Comparison of ENCODE assay signal across 8 mouse cellular contexts in genomic region chr13:19622573-19623227, GRCm38 (mm10). TPM values are rescaled to one million over a fixed set of nuclear protein-coding genes. Genes with fewer than 3 reads are reported as not detected.
A peak's percentile ranks its signal among the peaks of the same experiment; 100 is the strongest.
DNase-seq lines count a peak whose midpoint lies in the region; ATAC-seq and TF ChIP-seq lines count a peak whose summit lies in the region.

Gene Sfrp4, plus strand, starts transcription at chr13:19623104.

- peak within 1 kb of the TSS; percentile 47; the same call in 1 of the 2 replicates for H3K9ac ChIP-seq in kidney, embryonic 14.5 days (ENCODE audit: low read depth, low read length)
- H3K9ac ChIP-seq in hindbrain, embryonic 16.5 days (ENCODE audit: low read depth, low read length), result peak within 1 kb of the TSS; percentile 73
- H3K9ac ChIP-seq in liver, embryonic 12.5 days, result peak within 1 kb of the TSS; percentile 59
- peak within 1 kb of the TSS; percentile 54 for H3K9ac ChIP-seq in midbrain, postnatal 0 days (replicated peaks; ENCODE audit: low read length, poor library complexity, severe bottlenecking)

- H3K27ac ChIP-seq in kidney, embryonic 14.5 days (ENCODE audit: low read depth, low read length), result 0 out of 2 replicates have a peak within 1 kb of the TSS, but pooled peaks have one; percentile 6
- no peak within 1 kb of the TSS for H3K27ac ChIP-seq in hindbrain, embryonic 16.5 days (ENCODE audit: low read depth, low read length)
- no peak within 1 kb of the TSS for H3K27ac ChIP-seq in liver, embryonic 12.5 days
- H3K27ac ChIP-seq in midbrain, postnatal 0 days (ENCODE audit: low read depth, low read length), result no peak within 1 kb of the TSS

- no peaks in the 10 kb centered on the region for H3K36me3 ChIP-seq in kidney, embryonic 14.5 days (ENCODE audit: control insufficient read depth, insufficient read depth, low read length)
- H3K36me3 ChIP-seq in hindbrain, embryonic 16.5 days (ENCODE audit: control insufficient read depth, insufficient read depth, low read length), result no peaks in the 10 kb centered on the region
- no peaks in the 10 kb centered on the region for H3K36me3 ChIP-seq in liver, embryonic 12.5 days
- H3K36me3 ChIP-seq in midbrain, postnatal 0 days (ENCODE audit: insufficient read depth, low read length), result no peaks in the 10 kb centered on the region

- H3K4me3 ChIP-seq in kidney, embryonic 14.5 days (ENCODE audit: low read length), result peak within 1 kb of the TSS; percentile 46
- H3K4me3 ChIP-seq in hindbrain, embryonic 16.5 days (ENCODE audit: low read length), result peak within 1 kb of the TSS; percentile 60
- peak within 1 kb of the TSS; percentile 59 for H3K4me3 ChIP-seq in liver, embryonic 12.5 days
- peak within 1 kb of the TSS; percentile 45 for H3K4me3 ChIP-seq in midbrain, postnatal 0 days (ENCODE audit: low read depth, low read length)

- no peak for DNase-seq in kidney, adult 8-10 months
- peak; percentile 68 to 70 for DNase-seq in cerebellum, postnatal 10 days
- DNase-seq in gastrocnemius, postnatal 14 days, result peak; percentile 60
- peak; percentile 66 for DNase-seq in midbrain, postnatal 0 days (ENCODE audit: low spot score)
- DNase-seq in testis, postnatal 10 days (ENCODE audit: low spot score), result peak; percentile 64

- H3K9me3 ChIP-seq in kidney, embryonic 14.5 days (ENCODE audit: control insufficient read depth, low read length), result no peaks in the 10 kb centered on the region
- no peaks in the 10 kb centered on the region for H3K9me3 ChIP-seq in hindbrain, embryonic 16.5 days (ENCODE audit: control insufficient read depth, low read length)
- H3K9me3 ChIP-seq in liver, embryonic 12.5 days (replicated peaks), result no peaks in the 10 kb centered on the region
- no peaks in the 10 kb centered on the region for H3K9me3 ChIP-seq in midbrain, postnatal 0 days (ENCODE audit: low read length)

- intact Hi-C loops in gastrocnemius, postnatal 14 days (cut with DNase I; ENCODE audit: low total_unique reads), result no loop called here

- WGBS in kidney, embryonic 14.5 days, result 3% methylated on average over 25 of the region's 25 CpGs
- 3% methylated on average over 20 of the region's 25 CpGs for WGBS in hindbrain, embryonic 16.5 days
- 4% methylated on average over 25 of the region's 25 CpGs for WGBS in liver, embryonic 12.5 days (ENCODE audit: insufficient replicate concordance)
- whole genome bisulfite sequencing in midbrain, postnatal 0 days, result 2% methylated on average over 25 of the region's 25 CpGs

- H3K4me1 ChIP-seq in kidney, embryonic 14.5 days (ENCODE audit: control insufficient read depth, insufficient read depth, low read length), result 0 out of 2 replicates have a peak, but pooled peaks cover 6% of the 10 kb centered on the region
- peaks cover 6% of the 10 kb centered on the region for H3K4me1 ChIP-seq in hindbrain, embryonic 16.5 days (ENCODE audit: control insufficient read depth, insufficient read depth, low read depth, low read length)
- H3K4me1 ChIP-seq in liver, embryonic 12.5 days, result peaks cover 39% of the 10 kb centered on the region
- H3K4me1 ChIP-seq in midbrain, postnatal 0 days (ENCODE audit: insufficient read depth, low read length), result peaks cover 8% of the 10 kb centered on the region; the same call in 1 of the 2 replicates

- TF ChIP-seq CTCF in midbrain, postnatal 0 days (IDR thresholded peaks at IDR 0.05), result peak; percentile 61

- ATAC-seq in kidney, embryonic 14.5 days (ENCODE audit: low FRiP score, low TSS enrichment), result peak; percentile 69; the same call in 1 of the 2 replicates
- ATAC-seq in hindbrain, embryonic 16.5 days, result peak; percentile 67
- ATAC-seq in liver, embryonic 12.5 days, result peak; percentile 64
- peak; percentile 71 for ATAC-seq in midbrain, postnatal 0 days (ENCODE audit: low FRiP score)

- peaks cover 14% of the 10 kb centered on the region for H3K27me3 ChIP-seq in kidney, embryonic 14.5 days (ENCODE audit: control insufficient read depth, insufficient read depth, low read length)
- H3K27me3 ChIP-seq in hindbrain, embryonic 16.5 days (replicated peaks; ENCODE audit: control insufficient read depth, insufficient read depth, low read length), result no peaks in the 10 kb centered on the region
- peaks cover 48% of the 10 kb centered on the region for H3K27me3 ChIP-seq in liver, embryonic 12.5 days (replicated peaks)
- no peaks in the 10 kb centered on the region for H3K27me3 ChIP-seq in midbrain, postnatal 0 days (ENCODE audit: insufficient read depth, low read length)

- peak within 1 kb of the TSS; percentile 87 for H3K4me2 ChIP-seq in kidney, embryonic 14.5 days (replicated peaks; ENCODE audit: low read depth, low read length)
- H3K4me2 ChIP-seq in hindbrain, embryonic 16.5 days (ENCODE audit: low read length), result peak within 1 kb of the TSS; percentile 95
- H3K4me2 ChIP-seq in liver, embryonic 12.5 days, result peak within 1 kb of the TSS; percentile 87
- peak within 1 kb of the TSS; percentile 93 for H3K4me2 ChIP-seq in midbrain, postnatal 0 days (ENCODE audit: low read depth, low read length, poor library complexity, severe bottlenecking)

RNA-seq across cellular contexts. Expression of gene Sfrp4, which starts in this region (rescaled TPM):
- 1.0 and 1.5 TPM in 2 replicates for polyA plus RNA-seq in kidney, embryonic 14.5 days (2014; fragmentation: Nextera tagmentation; extraction: Ambion mirVana)
- 10 to 100 TPM in 1 of 2 experiments, 1 to 10 TPM in 1; 6.4 to 13.8 TPM for total RNA-seq in gastrocnemius, postnatal 14 days (2021)
- polyA plus RNA-seq in hindbrain, embryonic 16.5 days (2015; fragmentation: Nextera tagmentation; extraction: Ambion mirVana), result 4.4 and 4.9 TPM in 2 replicates
- polyA plus RNA-seq in liver, embryonic 12.5 days (2016; fragmentation: Nextera tagmentation; extraction: Ambion mirVana), result 0.42 and 0.51 TPM in 2 replicates
- total RNA-seq in midbrain, postnatal 0 days (2014; rRNA removed), result 1.6 and 6.5 TPM in 2 replicates
- 2.7 and 3.5 TPM in 2 replicates for polyA plus RNA-seq in midbrain, postnatal 0 days (2015; fragmentation: Nextera tagmentation; extraction: Ambion mirVana)

Comparison
In these comparisons a context has a peak if more than half of its experiments do, and no peak if none do; other contexts are left out.
1. Peak in ATAC-seq, H3K4me3 ChIP-seq, H3K9ac ChIP-seq and H3K4me2 ChIP-seq in liver, embryonic 12.5 days; RNA of the gene not detected or under 1 TPM.
2. DNase-seq: peak in cerebellum, postnatal 10 days (2 of 2), gastrocnemius, postnatal 14 days (single experiment), midbrain, postnatal 0 days (single experiment) and testis, postnatal 10 days (single experiment); none in kidney, adult 8-10 months (0 of 2).
3. Peak in every context shown above with its lines, with median percentiles within 50 percentile points of each other: ATAC-seq, H3K4me2 ChIP-seq, H3K4me3 ChIP-seq and H3K9ac ChIP-seq.